Mouse (Mus musculus): ENCODE measurements around the gene Homez. TPM values are rescaled to one million over a fixed set of nuclear protein-coding genes. Genes with fewer than 3 reads are reported as not detected.

The Homez gene
- polyA plus RNA-seq, 2 experiments = 5.9 to 9.0 TPM

- ATAC-seq (ENCODE audit: low FRiP score, low read depth) (peak; percentile 98), DNase-seq (ENCODE audit: low spot score) (peak; percentile 100)
- no peaks in the 10 kb centered on the region for H3K27me3 ChIP-seq (ENCODE audit: control insufficient read depth, insufficient read depth, low read length)
- H3K4me3 ChIP-seq (replicated peaks; ENCODE audit: low read length) = peak overlapping the region; percentile 98
- peak overlapping the region; percentile 95 for H3K27ac ChIP-seq (replicated peaks; ENCODE audit: low read depth, low read length)
- peak overlapping the region; percentile 99 for H3K9ac ChIP-seq (ENCODE audit: low read depth, low read length, severe bottlenecking)
- peaks cover 34% of the 10 kb centered on the region for H3K36me3 ChIP-seq (ENCODE audit: control insufficient read depth, insufficient read depth, low read length)
- WGBS = 0% methylated on average over 30 of the region's 38 CpGs
- H3K4me1 ChIP-seq (ENCODE audit: control insufficient read depth, insufficient read depth, low read length) = peaks cover 5% of the 10 kb centered on the region
- no peaks in the 10 kb centered on the region for H3K9me3 ChIP-seq (ENCODE audit: control insufficient read depth, low read length)
- peak overlapping the region; percentile 56 for H3K4me2 ChIP-seq (replicated peaks; ENCODE audit: low read depth, low read length, severe bottlenecking)
- peak; percentile 34; the same call in 1 of the 2 replicates for TF ChIP-seq POLR2A (IDR thresholded peaks at IDR 0.05; ENCODE audit: borderline replicate concordance, extremely low read depth, insufficient read depth, insufficient read length)
Measured at GRCm38 (mm10) chr14:54893651-54894181, 23.0 kb upstream of the Homez start.

GRCm38 (mm10) chr14:54892200-54892599, 21.4 kb upstream of the Homez start, which contains the start of gene Pabpn1:
Gene Pabpn1 (plus strand): TSS chr14:54892500.
- no peaks in the 10 kb centered on the region for H3K9me3 ChIP-seq (ENCODE audit: control insufficient read depth, low read length)
- no peaks in the 10 kb centered on the region for H3K27me3 ChIP-seq (ENCODE audit: control insufficient read depth, insufficient read depth, low read length)
- peak within 1 kb of the TSS; percentile 56 for H3K4me2 ChIP-seq (replicated peaks; ENCODE audit: low read depth, low read length, severe bottlenecking)
- H3K36me3 ChIP-seq (ENCODE audit: control insufficient read depth, insufficient read depth, low read length) = peaks cover 21% of the 10 kb centered on the region
- no peak for TF ChIP-seq POLR2A (IDR thresholded peaks at IDR 0.05; ENCODE audit: borderline replicate concordance, extremely low read depth, insufficient read depth, insufficient read length)
- no peak for ATAC-seq (ENCODE audit: low FRiP score, low read depth)
- H3K4me3 ChIP-seq (replicated peaks; ENCODE audit: low read length) = peak within 1 kb of the TSS; percentile 98
- H3K4me1 ChIP-seq (ENCODE audit: control insufficient read depth, insufficient read depth, low read length) = peaks cover 5% of the 10 kb centered on the region
- peak within 1 kb of the TSS; percentile 75 for H3K27ac ChIP-seq (replicated peaks; ENCODE audit: low read depth, low read length)
- DNase-seq (ENCODE audit: low spot score) = no peak
- WGBS = 93% methylated on average over 3 of the region's 3 CpGs
- peak within 1 kb of the TSS; percentile 38; the same call in 1 of the 2 replicates for H3K9ac ChIP-seq (ENCODE audit: low read depth, low read length, severe bottlenecking)

- no peak for TF ChIP-seq POLR2A (IDR thresholded peaks at IDR 0.05; ENCODE audit: borderline replicate concordance, extremely low read depth, insufficient read depth, insufficient read length)
- no peak for ATAC-seq (ENCODE audit: low FRiP score, low read depth)
- peaks cover 23% of the 10 kb centered on the region for H3K36me3 ChIP-seq (ENCODE audit: control insufficient read depth, insufficient read depth, low read length)
- H3K9me3 ChIP-seq (ENCODE audit: control insufficient read depth, low read length) = no peaks in the 10 kb centered on the region
- 92% methylated on average over 11 of the region's 11 CpGs for WGBS
- no peak overlapping the region for H3K9ac ChIP-seq (ENCODE audit: low read depth, low read length, severe bottlenecking)
- peaks cover 11% of the 10 kb centered on the region for H3K4me1 ChIP-seq (ENCODE audit: control insufficient read depth, insufficient read depth, low read length)
- DNase-seq (ENCODE audit: low spot score) = no peak
- H3K4me3 ChIP-seq (replicated peaks; ENCODE audit: low read length) = no peak overlapping the region
- H3K27me3 ChIP-seq (ENCODE audit: control insufficient read depth, insufficient read depth, low read length) = no peaks in the 10 kb centered on the region
- no peak overlapping the region for H3K4me2 ChIP-seq (replicated peaks; ENCODE audit: low read depth, low read length, severe bottlenecking)
- H3K27ac ChIP-seq (replicated peaks; ENCODE audit: low read depth, low read length) = no peak overlapping the region
Measured at GRCm38 (mm10) chr14:54885309-54885708, 14.5 kb upstream of the Homez start.

DNA sequence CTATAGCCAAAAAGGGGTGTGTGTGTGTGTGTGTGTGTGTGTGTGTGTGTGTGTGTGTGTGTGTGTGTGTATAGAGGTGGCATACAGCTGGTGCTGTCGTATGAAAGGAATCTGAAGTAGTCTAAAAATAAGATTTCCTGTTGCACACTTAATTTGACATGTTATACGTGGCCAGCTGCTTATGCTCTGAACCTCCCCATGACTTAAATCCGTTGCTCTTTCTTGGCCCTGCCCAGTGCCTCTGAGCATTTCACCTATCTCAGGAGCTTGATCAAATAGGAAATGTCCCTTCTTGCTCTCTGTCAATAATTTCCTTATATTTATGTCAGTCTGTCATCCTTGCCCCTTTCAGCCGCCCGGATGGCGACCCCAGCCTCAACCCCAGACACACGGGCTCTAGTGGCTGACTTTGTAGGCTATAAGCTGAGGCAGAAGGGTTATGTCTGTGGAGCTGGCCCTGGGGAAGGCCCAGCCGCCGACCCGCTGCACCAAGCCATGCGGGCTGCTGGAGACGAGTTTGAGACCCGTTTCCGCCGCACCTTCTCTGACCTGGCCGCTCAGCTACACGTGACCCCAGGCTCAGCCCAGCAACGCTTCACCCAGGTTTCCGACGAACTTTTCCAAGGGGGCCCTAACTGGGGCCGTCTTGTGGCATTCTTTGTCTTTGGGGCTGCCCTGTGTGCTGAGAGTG, 13.4 kb upstream of the Homez start:
- Histone ChIP-seq H3K27ac (replicated peaks; ENCODE audit: low read depth, low read length) (peak overlapping the region; percentile 90), H3K4me1 (ENCODE audit: control insufficient read depth, insufficient read depth, low read length) (peaks cover 11% of the 10 kb centered on the region), H3K9me3 (ENCODE audit: control insufficient read depth, low read length) (no peaks in the 10 kb centered on the region), H3K36me3 (ENCODE audit: control insufficient read depth, insufficient read depth, low read length) (peaks cover 23% of the 10 kb centered on the region), H3K4me2 (replicated peaks; ENCODE audit: low read depth, low read length, severe bottlenecking) (peak overlapping the region; percentile 89), H3K27me3 (ENCODE audit: control insufficient read depth, insufficient read depth, low read length) (no peaks in the 10 kb centered on the region), H3K9ac (ENCODE audit: low read depth, low read length, severe bottlenecking) (peak overlapping the region; percentile 78), H3K4me3 (replicated peaks; ENCODE audit: low read length) (peak overlapping the region; percentile 70)
- TF ChIP-seq POLR2A (IDR thresholded peaks at IDR 0.05; ENCODE audit: borderline replicate concordance, extremely low read depth, insufficient read depth, insufficient read length) = no peak
- ATAC-seq (ENCODE audit: low FRiP score, low read depth) (peak; percentile 25), DNase-seq (ENCODE audit: low spot score) (no peak)
- 27% methylated on average over 21 of the region's 21 CpGs for WGBS

DNA sequence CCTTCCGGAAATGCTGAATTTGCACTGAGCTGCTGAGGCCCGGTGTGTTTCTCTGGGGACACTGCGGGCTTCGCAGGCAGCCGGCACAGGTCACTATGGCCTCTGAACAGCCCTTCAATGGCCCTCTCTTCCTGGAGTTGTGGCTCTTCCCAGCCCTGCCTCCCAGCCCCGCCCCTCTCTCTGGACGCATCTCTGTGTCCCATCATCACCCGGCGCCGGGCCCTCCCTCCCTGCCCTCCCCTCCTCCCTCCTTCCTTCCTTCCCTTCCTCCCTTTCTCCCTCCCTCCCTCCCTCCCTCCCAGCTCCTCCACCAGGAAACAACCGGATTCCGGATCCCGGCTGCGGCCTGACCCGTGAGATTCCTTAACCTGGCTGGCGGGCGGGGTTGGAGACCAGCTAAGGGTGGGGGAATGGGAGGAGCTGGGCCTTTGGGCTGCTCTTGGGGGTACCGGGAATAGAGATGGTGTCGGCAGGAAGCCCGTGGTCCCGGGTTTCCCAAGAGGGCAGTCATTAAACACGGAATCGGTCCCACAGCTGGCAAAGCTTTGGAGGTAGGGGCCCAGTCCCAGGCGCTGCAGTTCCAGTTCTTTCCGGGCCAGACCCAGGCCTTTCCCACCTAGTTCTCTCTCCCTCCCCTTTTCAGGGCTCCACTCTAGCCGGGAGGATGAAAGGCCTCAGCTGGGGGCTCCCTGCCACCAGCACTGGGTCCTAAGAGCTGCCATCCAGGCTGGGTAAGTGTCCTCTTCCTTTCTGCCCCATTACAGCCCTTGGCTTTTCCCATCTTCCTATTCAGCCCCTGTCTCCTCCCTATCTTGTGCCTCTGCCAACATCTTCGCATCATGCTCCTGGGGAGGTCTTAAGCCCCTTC, 12.6 kb upstream of the Homez start, which contains the start of the genes Bcl2l2 and Gm20521:
Bcl2l2 (plus strand) TSS at position 224 of the 868 bp plus-strand sequence.
Gm20521 (plus strand) TSS at position 288 of the 868 bp plus-strand sequence.
- DNase-seq (ENCODE audit: low spot score) (peak; percentile 88), ATAC-seq (ENCODE audit: low FRiP score, low read depth) (peak; percentile 92)
- peak; percentile 44; the same call in 1 of the 2 replicates for TF ChIP-seq POLR2A (IDR thresholded peaks at IDR 0.05; ENCODE audit: borderline replicate concordance, extremely low read depth, insufficient read depth, insufficient read length)
- Histone ChIP-seq H3K36me3 (ENCODE audit: control insufficient read depth, insufficient read depth, low read length) (peaks cover 23% of the 10 kb centered on the region), H3K4me1 (ENCODE audit: control insufficient read depth, insufficient read depth, low read length) (peaks cover 11% of the 10 kb centered on the region), H3K27me3 (ENCODE audit: control insufficient read depth, insufficient read depth, low read length) (peaks cover 5% of the 10 kb centered on the region; the same call in 1 of the 2 replicates), H3K4me3 (replicated peaks; ENCODE audit: low read length) (peak within 1 kb of the TSS; percentile 70), H3K9ac (ENCODE audit: low read depth, low read length, severe bottlenecking) (peak within 1 kb of the TSS; percentile 78), H3K9me3 (ENCODE audit: control insufficient read depth, low read length) (no peaks in the 10 kb centered on the region), H3K4me2 (replicated peaks; ENCODE audit: low read depth, low read length, severe bottlenecking) (peak within 1 kb of the TSS; percentile 89), H3K27ac (replicated peaks; ENCODE audit: low read depth, low read length) (peak within 1 kb of the TSS; percentile 90)
- WGBS = under 1% methylated on average over 26 of the region's 27 CpGs

Data from limb, embryonic 14.5 days (tissue).